Mouse (Mus musculus): ENCODE results near the gene P3h4.

GRCm38 (mm10) chr11:100414021-100414913 lies at the start of gene P3h4:
- TF ChIP-seq MAX (IDR thresholded peaks at IDR 0.05; ENCODE audit: low read depth) (no peak), E2F4 (IDR thresholded peaks at IDR 0.05; ENCODE audit: insufficient read depth) (peak; percentile 15), POLR2A (IDR thresholded peaks at IDR 0.05; ENCODE audit: insufficient read length, low read depth) (peak; percentile 85), USF1 (IDR thresholded peaks at IDR 0.05; ENCODE audit: low read depth) (no peak), TCF3 (IDR thresholded peaks at IDR 0.05; ENCODE audit: insufficient read length, low read depth) (no peak), MYOD1 (IDR thresholded peaks at IDR 0.05; ENCODE audit: control insufficient read depth in 1 of 3, insufficient read length in 2 of 3, low read depth in 2 of 3) (peak in 1 of 3 experiments; percentile 74), POLR2AphosphoS2 (IDR thresholded peaks at IDR 0.05; ENCODE audit: insufficient read length, low read depth) (peak; percentile 69), TCF12 (IDR thresholded peaks at IDR 0.05; ENCODE audit: insufficient read depth, poor library complexity, severe bottlenecking) (no peak)
